Mouse (Mus musculus): Measurements from ENCODE around the gene Has3. TPM values are rescaled to one million over a fixed set of nuclear protein-coding genes. Genes with fewer than 3 reads are reported as not detected.
A peak's percentile ranks its signal among the peaks of the same experiment; 100 is the strongest.
"Not testable (repeated sequence)": the region's sequence is repeated elsewhere in the genome, so short reads cannot be mapped to it uniquely, and the experiment has no call there.

The Has3 gene
- polyA plus RNA-seq, 1 experiment from 2014 or later = 0.78 TPM

GRCm38 (mm10) chr8:106855242-106855562 lies 14.8 kb upstream of the Has3 start:
- DNase-seq (ENCODE audit: low read depth, low spot score) = no peak
- no peak for ATAC-seq
- no peak for TF ChIP-seq CTCF (IDR thresholded peaks at IDR 0.05)
- in situ Hi-C loops (cut with MboI; ENCODE audit: low pct_unique_long_range_greater_than_20kb) = no loop called here
- ChIA-PET CTCF (interaction anchor here (1.1 to 1.2 kb wide), 4 partner anchors 10 to 137 kb away, joined by 3 read pairs; no protein-coding TSS in a partner anchor), POLR2A (interaction anchor here (0.5 kb wide), 1 partner anchor 173 kb away, joined by 5 read pairs; no protein-coding TSS in a partner anchor)
- no peaks in the 10 kb centered on the region for H3K27me3 ChIP-seq

DNA sequence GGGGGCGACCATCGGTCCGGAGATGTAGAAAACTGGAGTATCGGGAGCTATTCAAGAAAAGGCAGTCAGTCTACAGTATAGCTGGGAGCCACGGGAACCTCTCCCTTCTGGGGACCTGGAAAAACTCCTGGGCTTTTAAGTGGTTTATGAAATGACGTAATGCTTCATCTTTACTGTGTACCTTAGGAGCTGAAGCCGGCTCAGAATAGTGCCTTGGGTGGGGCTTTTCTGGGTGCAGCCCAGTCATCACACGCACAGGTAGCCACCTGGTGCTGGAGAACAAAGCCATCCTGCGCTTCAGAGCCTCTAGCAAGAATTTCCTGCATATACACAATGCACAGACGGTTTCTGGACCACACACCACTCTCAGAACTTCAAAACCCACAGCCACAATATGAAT lies 7.2 kb upstream of the Has3 start:
- TF ChIP-seq CTCF (IDR thresholded peaks at IDR 0.05) = no peak
- ATAC-seq (no peak), DNase-seq (ENCODE audit: low read depth, low spot score) (no peak)
- POLR2A ChIA-PET = no interaction called here
- CTCF ChIA-PET = interaction anchor here (1.0 kb wide), 1 partner anchor 8 kb away, joined by 3 read pairs; no protein-coding TSS in a partner anchor
- H3K27me3 ChIP-seq = no peaks in the 10 kb centered on the region
- in situ Hi-C loops (cut with MboI; ENCODE audit: low pct_unique_long_range_greater_than_20kb) = no loop called here

GRCm38 (mm10) chr8:106865354-106865753 lies 4.7 kb upstream of the Has3 start:
- H3K27me3 ChIP-seq = no peaks in the 10 kb centered on the region
- no peak for DNase-seq (ENCODE audit: low read depth, low spot score)
- POLR2A ChIA-PET = no interaction called here
- in situ Hi-C loops (cut with MboI; ENCODE audit: low pct_unique_long_range_greater_than_20kb) = no loop called here
- CTCF ChIA-PET = no interaction called here
- no peak for TF ChIP-seq CTCF (IDR thresholded peaks at IDR 0.05)
- no peak for ATAC-seq

DNA sequence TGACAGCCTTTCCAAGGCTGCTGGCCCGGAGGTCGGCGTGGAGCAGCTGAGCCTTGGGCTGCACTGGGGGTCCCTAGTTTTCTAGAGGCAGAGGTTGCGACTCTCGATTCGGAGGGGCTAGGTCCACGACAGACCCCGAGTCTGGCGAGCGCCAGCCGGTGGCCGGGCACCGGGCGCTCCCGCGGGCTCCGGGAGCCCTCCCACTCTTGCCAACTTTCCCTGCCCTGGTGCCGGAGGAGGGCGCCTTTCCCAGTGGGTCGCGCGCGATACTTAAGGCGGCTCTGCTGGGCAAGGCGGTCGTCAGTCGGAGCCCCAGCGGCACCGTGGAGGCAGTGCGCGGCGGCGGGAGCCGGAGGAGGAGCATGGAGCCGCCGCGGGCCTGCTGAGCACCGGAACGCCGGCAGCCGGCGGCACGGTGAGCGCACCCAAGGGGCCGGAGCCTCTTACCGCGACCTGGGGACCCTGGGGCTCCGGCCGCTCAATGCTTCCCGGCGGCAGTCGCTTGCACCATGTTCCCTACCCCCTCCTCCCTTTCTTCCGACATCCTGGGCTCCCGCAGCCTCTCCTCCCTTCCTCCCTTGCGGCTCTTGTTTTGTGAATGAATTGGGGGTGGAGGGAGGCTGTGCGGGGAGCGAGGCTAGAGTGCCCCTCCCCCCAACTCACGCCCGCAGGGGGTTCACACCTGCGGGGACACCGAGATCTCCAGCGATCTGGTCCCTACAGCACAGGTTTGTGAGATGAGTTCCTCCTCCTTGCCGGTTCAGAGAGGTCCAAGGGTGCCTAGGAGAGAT lies 690 bp downstream of the Has3 start:
- H3K27me3 ChIP-seq = no peaks in the 10 kb centered on the region
- TF ChIP-seq CTCF (IDR thresholded peaks at IDR 0.05) = no peak
- POLR2A ChIA-PET = no interaction called here
- CTCF ChIA-PET = interaction anchor here (0.8 to 1.2 kb wide), 4 partner anchors 8 to 152 kb away, joined by 3 to 6 read pairs (median 4); no protein-coding TSS in a partner anchor
- DNase-seq (ENCODE audit: low read depth, low spot score) = no peak
- peak; percentile 61 for ATAC-seq
- in situ Hi-C loops (cut with MboI; ENCODE audit: low pct_unique_long_range_greater_than_20kb) = no loop called here

DNA sequence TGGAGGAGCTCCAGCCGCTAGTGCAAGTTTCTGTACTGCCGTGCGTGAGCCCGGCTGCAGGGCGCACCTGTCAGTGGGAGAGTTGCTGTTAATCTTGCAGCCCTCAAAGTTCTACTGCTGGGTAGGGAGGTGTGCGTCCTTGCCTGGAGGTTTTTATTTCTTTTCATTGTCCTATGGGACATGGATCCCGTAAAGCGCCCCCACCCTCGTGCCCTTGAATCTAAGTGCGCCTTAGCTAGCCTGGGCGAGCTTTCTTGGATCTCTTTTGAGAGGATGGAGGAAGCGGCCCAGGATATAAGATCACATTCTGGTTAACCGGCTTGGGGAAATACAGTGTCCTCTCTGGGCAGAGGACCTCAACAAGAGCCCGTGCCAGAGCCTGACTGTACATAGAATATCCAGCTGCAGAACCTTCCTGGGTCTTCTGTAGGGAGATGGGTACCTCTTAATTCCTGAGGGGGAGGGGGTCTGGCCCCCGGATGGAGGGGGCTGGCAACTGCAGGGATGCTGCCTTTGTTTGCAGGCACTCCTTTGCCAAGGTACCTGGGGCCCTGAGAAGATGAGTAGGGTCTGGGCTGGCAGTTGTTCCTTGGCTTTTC lies 1.4 kb downstream of the Has3 start:
- ATAC-seq (peak; percentile 37), DNase-seq (ENCODE audit: low read depth, low spot score) (no peak)
- ChIA-PET CTCF (interaction anchor here (0.8 to 1.2 kb wide), 4 partner anchors 9 to 153 kb away, joined by 3 to 6 read pairs (median 4); no protein-coding TSS in a partner anchor), POLR2A (no interaction called here)
- TF ChIP-seq CTCF (IDR thresholded peaks at IDR 0.05) = no peak
- H3K27me3 ChIP-seq = no peaks in the 10 kb centered on the region
- in situ Hi-C loops (cut with MboI; ENCODE audit: low pct_unique_long_range_greater_than_20kb) = no loop called here

DNA sequence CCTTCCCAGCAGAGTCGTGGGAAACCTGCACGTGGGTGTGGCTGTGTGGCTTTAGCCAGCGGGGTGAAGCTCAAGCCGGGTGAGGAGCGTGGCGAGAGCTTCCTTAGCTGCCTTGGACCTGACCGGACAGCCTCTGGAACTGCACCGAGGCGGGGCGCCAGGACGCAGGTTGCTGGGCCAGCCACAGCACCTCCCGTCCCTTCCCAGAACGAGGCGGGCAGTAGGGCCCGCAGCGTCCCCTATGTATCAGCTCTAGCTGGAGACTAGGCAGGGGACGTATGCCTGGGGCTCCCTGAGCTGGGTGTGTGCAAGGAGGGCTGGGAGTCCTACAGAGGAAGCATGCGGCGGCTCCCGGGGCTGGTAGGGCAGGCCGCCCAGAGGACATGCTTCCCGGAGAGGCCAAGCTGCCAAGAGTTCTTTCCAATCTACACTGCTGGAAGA lies 1.9 kb downstream of the Has3 start:
- ChIA-PET POLR2A (no interaction called here), CTCF (interaction anchor here (1.2 to 1.6 kb wide), 3 partner anchors 8 to 154 kb away, joined by 4 to 6 read pairs (median 4); no protein-coding TSS in a partner anchor)
- TF ChIP-seq CTCF (IDR thresholded peaks at IDR 0.05) = no peak
- H3K27me3 ChIP-seq = no peaks in the 10 kb centered on the region
- DNase-seq (ENCODE audit: low read depth, low spot score) (no peak), ATAC-seq (peak; percentile 35)
- in situ Hi-C loops (cut with MboI; ENCODE audit: low pct_unique_long_range_greater_than_20kb) = no loop called here

DNA sequence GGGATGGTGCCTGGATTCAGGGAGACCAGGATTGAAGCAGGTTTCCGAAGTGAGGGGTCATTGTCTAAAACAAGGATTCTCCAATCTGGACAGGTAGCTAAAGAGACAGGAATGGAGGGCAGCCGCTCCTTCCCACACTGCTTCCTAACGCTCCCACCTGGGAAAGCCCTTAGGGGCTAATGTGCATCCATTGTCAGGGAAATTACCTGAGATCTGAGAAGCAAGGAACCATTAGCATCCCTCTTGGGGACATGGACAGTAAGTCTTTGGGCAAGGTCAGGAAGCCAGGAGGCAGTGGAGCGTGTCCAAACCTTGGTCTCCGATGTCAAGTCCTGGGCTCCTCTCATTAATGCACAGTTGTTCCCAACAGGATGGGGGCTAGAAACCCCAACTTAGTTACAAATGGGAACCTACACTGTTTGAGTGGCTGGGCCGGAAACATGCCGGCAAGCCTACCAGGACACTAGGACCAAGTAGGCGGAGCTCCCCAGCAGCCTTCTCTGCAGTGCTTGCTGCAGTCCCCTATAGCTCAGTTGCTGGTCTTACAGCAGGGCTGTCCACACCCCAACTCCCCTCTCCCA lies 2.5 kb downstream of the Has3 start:
- POLR2A ChIA-PET = no interaction called here
- in situ Hi-C loops (cut with MboI; ENCODE audit: low pct_unique_long_range_greater_than_20kb) = no loop called here
- DNase-seq (ENCODE audit: low read depth, low spot score) (no peak), ATAC-seq (no peak)
- no peaks in the 10 kb centered on the region for H3K27me3 ChIP-seq
- CTCF ChIA-PET = interaction anchor here (1.6 kb wide), 1 partner anchor 9 kb away, joined by 4 read pairs; no protein-coding TSS in a partner anchor
- no peak for TF ChIP-seq CTCF (IDR thresholded peaks at IDR 0.05)

DNA sequence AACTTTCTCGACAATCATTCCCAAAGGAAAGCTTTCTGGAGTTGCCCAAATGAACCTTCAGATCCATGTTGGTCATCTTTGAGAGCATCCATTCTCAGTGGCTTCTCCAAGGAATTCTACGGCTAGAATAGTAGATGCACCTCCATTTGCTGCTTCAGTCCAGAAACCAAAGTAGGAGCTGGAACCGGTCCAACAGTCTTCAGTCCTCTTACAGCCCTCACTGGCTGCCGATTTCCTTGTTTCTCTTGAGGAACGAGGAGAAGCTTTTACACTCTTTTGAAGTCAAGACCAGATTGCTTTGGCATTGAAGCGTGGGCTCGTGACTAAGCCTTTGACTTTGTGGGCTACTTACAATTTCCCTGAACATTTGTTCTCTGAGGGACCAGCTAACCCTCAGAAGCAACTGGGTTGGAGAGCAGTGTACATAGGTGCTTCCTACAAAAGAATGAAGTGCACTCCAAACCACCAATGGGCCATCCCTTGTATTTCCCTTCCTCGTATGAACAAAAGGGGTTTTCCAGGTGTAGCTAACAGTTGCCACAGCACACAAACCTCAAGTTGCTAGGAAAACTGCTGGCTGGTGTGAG lies 10.2 kb downstream of the Has3 start:
- TF ChIP-seq CTCF (IDR thresholded peaks at IDR 0.05) = no peak
- ChIA-PET CTCF (interaction anchor here (1.6 to 3.4 kb wide), 2 partner anchors 8 to 9 kb away, joined by 4 to 13 read pairs; no protein-coding TSS in a partner anchor), POLR2A (interaction anchor here (0.5 kb wide), 1 partner anchor 292 kb away, joined by 5 read pairs; no protein-coding TSS in a partner anchor)
- DNase-seq (ENCODE audit: low read depth, low spot score) (no peak), ATAC-seq (no peak)
- in situ Hi-C loops (cut with MboI; ENCODE audit: low pct_unique_long_range_greater_than_20kb) = loop anchor here (10.0 kb wide), 1 partner anchor 465 kb away; the partner anchor contains the start of gene Zfp90
- no peaks in the 10 kb centered on the region for H3K27me3 ChIP-seq

- ATAC-seq; POLR2A ChIA-PET; H3K27me3 ChIP-seq; DNase-seq (ENCODE audit: low read depth, low spot score): not testable (repeated sequence)
- in situ Hi-C loops (cut with MboI; ENCODE audit: low pct_unique_long_range_greater_than_20kb) = loop anchor here (10.0 kb wide), 1 partner anchor 469 kb away; the partner anchor contains the start of gene Zfp90
- CTCF ChIA-PET = interaction anchor here (0.8 kb wide), 1 partner anchor 166 kb away, joined by 3 read pairs; no protein-coding TSS in a partner anchor
These were observed 14.1 kb downstream of the Has3 start for GRCm38 (mm10) chr8:106884094-106884493.

DNA sequence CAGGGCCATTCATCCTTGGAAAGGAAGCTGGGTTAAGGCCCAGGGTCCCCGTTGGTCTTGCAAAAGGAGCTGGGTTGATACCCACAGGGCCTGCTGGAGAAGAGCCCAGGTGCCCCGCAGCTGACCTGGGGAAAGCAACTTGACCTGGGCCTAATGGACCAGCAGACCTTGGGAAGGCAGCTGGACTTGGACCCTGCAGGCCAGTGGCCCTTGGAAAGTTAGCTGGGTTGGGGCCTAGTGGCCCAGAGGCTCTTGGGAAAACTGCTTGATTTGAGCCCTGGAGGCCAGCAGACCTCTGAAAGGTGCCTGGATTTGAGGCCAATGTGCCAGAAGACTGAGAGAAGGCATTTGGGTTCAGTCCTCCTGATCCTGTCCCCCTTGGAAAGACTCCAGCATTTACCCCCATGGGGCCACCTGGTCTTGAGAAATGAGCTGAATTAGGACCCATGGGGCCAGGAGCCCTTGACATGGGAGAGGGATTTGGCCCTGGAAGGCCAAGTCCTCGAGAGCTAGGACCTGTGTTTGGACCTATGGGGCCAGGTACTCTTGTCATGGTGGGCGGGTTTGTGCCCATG lies 14.9 kb downstream of the Has3 start:
- POLR2A ChIA-PET = interaction anchor here (0.9 kb wide), 1 partner anchor 171 kb away, joined by 3 read pairs; no protein-coding TSS in a partner anchor
- not testable (repeated sequence) for ATAC-seq; DNase-seq (ENCODE audit: low read depth, low spot score); H3K27me3 ChIP-seq
- in situ Hi-C loops (cut with MboI; ENCODE audit: low pct_unique_long_range_greater_than_20kb) = loop anchor here (5.0 to 10.0 kb wide), 2 partner anchors 168 to 470 kb away; partner anchors contain the start of gene Zfp90
- CTCF ChIA-PET = interaction anchor here (0.7 to 0.8 kb wide), 2 partner anchors 167 kb away, joined by 3 read pairs; no protein-coding TSS in a partner anchor

Measured in Patski (cell line).